Mouse (Mus musculus): ENCODE data around the gene Vmn2r71.

Vmn2r71 gene

DNA sequence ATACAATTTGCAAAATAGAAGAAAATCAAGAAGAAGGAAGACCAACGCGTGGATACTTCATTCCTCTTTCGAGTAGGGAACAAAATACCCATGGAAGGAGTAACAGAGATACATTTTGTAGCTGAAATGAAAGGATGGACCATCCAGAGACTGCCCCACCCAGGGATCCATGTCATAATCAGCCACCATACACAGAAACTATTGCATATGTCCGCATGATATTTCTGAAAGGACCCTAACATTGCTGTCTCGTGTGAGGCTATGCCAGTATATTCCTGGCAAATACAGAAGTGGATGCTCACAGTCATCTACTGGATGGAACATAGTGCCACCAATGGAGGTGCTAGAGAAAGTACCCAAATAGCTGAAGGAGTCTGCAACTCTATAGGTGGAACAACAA, at the start of gene Vmn2r71:
Gene Vmn2r71 (plus strand): TSS at position 301 of the 400 bp plus-strand sequence.
- no peak for DNase-seq

DNA sequence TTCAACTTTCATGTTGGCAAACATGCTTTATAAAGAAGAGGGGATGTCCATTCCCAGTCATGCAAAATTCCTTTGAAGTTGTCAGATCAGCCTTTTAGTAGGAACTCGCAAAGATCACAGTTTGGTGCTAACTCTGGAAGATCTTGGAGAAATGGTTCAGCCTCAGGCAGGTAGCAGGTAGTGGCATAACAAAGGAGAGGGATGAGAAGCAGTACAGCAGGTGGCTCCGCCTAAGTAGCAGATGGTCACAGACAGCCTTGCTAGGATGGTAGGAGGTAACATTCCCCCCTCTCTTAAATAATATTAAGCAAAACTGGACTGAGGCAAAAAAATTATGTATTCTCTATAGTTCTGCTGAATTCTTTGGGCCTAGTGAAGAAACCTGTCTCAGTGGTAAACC, 20.8 kb upstream of the Vmn2r71 start:
- no peak for DNase-seq

DNA sequence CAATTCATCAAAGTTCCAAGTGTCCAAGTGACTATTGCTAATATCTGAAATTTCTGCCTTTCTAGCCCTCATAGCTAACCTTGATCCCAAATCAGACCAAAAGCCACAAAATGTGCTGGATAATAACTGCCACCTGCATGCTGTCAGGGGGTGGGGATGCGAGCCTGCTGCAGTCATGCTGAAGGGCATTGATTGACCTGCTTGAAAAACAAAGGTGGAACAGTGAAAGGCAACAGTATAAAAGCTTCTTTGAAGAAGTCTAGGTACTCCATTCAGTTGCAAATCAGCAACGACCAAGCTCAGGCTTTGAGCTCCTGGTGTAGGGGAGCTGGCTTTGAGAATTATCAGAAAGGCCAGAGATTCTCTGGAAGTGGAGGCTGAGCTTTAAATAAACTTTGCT, 19.8 kb upstream of the Vmn2r71 start:
- no peak for DNase-seq

DNA sequence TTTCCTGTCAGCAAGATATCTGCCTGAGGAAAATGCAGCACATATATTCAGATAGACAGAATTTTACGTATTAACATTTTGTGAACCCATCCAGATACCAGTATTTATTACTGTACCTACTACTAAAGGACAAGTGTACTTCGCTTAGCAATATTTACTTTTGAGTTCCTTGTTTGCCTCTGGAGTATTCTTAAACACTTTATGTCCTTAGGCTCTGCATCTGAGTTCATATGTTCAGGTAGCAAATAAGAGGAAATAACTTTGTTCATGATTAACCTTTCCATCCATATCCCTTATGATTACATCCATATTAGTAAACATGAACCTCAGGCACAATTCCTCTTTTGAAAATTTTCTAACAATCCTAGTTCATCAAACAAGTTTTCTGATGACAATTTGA, 6.2 kb downstream of the Vmn2r71 start, which contains the start of gene Vmn2r70:
Gene Vmn2r70 (minus strand): TSS at position 101 of the 400 bp plus-strand sequence.
- no peak for DNase-seq
